Mouse (Mus musculus) heart, adult 11 months (tissue): ENCODE results near the gene Ttc23.

Source experiments
- DNase-seq: peaks from one replicate; pipeline ENCODE4 v3.0.0; 2022

Gene Ttc23

DNA sequence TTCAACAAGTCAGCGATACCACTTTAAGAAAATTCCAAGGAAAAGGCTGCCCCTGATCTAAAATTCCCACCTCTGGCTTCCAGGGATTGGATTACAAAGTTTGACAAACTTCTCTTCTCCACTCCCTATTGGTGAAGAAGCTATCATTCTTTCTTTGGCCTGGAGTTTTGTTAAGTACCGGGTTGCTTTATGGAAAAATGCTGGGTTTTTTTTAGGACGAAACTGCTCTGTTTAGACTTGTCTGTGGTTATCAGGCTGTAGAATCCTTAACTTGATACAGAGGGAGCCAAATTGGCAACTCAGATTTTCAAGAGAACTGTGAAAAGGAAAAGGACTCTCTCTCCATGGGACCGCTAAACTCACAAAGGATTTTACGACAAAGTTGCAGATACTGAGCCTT, at the start of gene Ttc23:
Gene Ttc23 (plus strand): TSS at position 134 of the 400 bp plus-strand sequence.
- peak; percentile 93 for DNase-seq

DNA sequence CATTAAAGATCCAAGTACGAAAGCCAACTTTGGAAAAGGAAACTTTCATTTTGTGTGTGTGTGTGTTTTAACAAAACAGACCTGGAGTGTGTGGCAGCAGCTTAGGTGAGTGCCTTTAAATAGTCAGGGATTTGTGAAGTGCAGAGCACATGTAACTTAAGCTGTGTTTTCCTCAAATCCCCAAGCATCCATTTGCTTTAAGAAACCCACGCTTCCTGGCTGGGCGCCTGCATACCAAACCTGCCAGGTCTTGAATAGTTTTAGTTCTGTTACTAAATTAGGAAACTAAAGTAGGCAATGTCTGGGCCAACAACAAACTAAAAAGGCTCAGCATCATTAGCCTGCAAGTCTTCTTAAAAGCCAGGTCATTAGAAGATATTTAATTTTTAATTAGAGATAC, 49.2 kb upstream of the Ttc23 start:
- DNase-seq = no peak

DNA sequence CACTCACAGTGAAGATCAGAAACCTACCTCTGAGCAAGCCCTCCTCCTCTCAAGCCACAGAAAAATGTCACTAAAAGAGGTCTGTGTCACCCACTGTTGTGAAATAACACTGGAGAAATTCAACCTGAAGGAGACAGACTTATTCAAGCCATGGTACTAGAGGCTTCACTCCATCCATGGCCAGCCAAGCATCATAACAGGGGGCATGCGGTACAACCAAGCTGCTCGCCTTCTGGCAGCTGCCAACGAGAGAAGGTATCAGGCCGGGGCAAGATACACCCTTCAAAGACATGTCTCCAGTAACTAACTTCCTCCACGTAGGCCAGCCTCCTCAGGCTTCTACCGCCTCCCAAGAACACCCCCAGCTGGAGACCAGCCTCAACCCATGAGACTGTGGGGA, 42.1 kb upstream of the Ttc23 start:
- no peak for DNase-seq

DNA sequence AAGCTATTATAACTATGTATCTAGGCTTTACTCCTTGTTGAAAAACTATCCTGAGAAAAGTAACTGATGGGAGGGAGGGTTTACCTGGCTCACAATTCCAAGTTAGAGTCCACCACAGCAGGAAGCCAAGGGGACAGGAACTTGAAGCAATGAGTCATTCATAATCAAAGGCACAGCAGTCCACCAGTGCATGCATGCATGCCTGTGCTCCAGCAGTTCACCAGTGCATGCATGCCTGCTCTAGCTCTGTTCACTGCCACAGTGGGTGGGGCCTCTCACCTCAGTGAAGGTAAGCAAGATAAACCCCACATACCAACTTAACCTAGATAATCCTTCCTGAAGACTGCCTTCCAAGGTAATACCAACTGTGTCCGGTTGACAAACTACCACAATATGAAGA, 41.0 kb upstream of the Ttc23 start:
- no peak for DNase-seq

DNA sequence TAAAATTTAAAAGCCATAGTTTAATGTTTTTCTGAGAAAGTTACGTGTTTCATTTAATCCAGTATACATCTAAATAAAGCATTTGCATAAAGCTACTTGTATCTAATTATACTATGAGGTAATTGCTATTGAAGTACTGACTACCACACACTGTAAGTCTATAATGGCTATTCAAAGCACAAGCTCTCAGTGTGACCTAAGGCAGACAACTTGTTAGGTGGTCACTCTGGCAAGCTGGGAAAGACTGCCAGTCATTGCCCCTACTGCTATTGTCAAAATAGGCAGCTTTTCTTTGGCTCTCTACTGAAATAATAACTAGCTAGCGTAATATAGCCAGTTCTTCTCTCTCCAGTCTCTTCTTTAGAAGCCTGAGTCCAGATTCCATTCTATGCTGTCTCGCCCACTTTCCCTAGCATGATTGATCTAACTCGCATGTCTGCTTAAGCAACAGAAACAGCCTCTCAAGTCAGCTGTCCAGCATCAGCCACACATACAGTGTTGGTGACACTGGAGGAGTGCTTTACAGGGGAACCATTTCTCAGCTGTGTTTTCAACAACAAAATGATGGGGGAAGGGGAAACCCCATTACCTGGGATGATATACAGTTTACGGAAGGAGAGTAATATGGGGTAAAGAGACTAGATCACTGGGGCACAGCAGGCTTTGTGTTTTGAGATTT, 39.4 kb upstream of the Ttc23 start:
- peak; percentile 48 for DNase-seq

DNA sequence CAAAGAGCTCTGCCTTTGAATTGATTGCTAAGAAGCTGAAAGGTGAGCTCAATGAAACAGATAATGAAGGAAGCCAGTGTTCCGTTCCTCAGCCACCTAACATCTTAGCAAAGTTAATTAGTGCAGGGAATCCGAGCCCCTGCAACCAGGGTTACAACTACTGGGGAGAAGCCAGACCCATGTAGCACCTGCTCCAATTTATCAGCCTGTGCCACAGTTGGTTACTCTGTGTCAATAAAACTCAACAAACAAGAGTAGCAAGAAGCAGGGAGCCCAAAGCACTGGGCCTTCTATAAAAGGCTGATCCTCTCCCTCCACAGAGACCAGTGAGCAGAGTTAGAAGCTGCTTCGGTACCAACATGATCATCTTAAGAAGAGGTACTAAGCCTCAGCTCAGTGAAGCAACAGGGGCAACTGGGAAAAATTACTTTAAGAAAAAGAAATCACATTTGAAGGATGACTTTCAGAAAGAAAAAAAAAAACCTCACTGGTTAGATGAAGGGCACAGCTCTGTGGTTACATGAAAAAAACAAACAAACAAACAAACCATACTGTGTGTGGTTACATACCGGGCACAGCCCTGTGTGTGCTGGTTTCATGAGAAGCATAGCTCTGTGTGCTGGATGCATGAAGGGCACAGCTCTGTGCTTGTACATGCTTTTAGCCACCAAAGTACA, 38.7 kb upstream of the Ttc23 start:
- peak; percentile 24 for DNase-seq

DNA sequence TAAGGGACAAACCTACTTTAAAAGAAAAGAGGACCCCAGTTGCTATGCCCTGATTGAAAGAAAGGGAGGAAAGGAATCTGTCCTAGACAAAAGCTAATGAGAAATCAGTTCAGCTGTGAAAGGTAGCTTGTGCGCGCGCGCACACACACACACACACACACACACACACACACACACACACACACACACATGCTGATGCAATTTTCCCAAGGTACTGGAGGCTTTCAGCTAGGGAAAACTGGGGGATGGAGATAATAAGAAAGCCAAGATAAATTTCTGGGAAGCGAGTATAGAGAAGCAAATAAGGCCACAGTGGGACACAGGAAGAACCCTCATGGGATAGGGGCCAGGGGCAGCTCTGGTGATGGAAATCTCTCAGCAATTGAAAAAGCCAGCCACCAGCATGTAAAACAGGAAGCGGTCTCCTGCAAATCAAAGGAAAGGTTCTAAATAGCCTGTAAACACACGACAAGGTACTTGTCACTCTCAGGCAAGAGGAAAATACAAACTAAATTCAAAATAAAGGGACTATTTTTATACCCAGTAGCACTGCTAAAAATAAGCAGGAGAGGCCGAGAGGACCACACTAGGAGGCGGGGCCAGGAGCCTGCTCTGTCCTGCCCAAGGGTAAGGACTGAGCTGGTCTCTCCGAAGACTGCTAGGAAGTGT, 33.3 kb upstream of the Ttc23 start:
- peak; percentile 97 for DNase-seq

DNA sequence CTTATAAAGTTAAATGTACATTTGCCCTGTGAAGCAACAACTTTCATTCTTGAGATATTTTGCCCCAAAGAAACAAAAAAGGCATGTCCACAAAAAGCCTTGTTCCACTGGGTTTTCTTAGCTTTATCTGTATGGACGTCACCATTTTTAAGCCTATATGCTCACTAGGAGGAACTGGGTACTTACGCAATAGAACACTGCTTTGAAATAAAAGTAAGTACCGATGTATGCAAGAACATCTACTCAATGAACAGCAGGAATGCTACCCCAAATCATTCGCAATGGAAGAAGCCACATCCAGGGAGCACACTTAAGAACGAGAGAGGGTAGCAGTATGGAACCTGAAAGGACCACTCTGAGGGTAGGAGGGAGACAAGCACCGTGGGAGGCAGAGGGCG, 32.7 kb upstream of the Ttc23 start:
- no peak for DNase-seq

DNA sequence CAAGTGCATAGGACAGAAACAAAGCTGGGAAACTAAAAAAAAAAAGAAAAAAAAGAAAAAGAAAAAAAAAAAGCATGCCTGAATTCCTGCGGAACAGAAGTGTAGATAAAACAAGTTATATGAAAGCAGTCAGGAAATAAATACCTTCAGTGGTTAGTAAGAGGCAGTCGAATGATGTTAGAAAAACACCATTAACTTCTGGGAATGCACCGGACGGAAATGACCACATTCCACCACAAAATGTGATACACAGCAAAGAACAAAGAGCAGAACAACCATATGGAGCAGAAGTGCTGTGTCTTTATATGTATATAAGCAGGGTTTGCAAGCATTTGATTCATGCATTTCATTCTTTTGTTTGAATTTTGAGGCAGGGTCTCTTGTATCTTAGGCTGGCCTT, 30.3 kb upstream of the Ttc23 start:
- no peak for DNase-seq

DNA sequence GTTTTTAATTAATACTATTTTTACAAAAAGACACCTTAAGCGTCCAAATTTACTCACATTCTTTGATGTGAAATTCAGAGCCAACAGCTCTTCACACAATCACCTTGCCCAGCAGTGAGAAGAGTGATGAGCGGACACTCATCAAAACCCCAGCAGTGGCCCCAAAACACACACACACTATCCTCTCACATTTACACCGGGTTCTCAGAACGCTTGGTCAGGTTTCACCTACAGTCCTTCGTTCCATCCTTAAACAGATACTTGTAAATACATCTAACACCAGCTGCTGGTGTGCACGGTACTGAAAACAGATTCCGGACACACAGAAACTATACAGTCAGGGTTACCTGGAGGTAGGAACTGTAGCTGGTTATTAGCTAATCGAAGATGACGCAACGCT, 29.6 kb upstream of the Ttc23 start:
- DNase-seq = peak; percentile 65

DNA sequence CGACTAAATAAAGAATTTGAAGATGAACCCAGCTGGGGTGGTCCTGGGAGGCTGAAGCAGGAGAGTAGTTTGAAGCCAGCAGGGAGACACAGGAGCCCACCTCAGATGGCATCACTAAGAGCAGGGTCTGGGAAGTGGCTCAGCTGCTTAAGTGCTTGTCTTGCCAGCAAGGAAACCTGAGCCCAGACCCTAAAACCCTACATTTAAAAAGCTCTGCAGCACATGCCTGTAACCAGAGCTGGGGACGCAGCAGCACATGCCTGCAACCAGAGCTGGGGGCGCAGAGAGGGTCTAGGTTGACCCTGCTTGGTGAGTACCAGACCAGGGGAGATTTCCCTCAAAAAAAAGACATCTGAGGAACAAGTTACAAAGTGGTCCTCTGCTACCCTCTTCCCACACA, 28.9 kb upstream of the Ttc23 start:
- peak; percentile 70 for DNase-seq

DNA sequence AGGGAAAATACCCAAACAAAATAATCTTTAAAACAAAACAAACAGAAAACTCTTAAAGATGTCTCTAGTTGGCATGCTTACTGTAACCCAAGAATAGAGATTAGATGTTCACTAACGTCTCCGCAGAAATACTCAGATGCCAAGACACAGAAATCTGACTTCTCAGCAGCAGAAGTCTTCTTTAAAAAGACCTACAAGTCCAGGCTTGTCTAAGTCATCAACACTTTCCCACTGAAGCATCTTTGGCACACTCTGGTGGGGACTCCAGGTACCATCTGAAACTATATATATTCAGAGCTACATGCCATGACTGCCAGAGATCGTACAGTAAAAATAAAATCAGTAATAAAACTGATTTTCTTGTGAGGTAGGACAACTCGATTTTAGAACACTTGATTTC, 27.4 kb upstream of the Ttc23 start:
- peak; percentile 86 for DNase-seq

DNA sequence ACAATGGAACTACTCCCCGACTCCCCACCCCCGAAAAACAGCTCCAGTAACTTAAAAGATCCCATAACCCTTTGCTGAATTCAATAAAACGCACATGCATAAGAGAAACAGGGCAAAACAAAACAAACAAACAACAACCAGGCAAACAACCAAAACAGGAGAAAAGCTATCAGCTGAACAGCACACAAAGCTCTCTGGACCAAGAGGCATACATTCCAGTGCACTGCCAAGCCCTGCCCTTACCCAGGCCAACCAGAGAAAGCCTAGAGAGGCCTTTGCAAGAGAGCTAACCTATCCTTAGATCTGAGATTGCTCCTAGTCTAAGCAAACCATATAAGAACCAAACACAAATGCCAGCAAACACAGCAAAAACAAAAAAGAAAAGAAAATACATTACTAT, 25.1 kb upstream of the Ttc23 start:
- peak; percentile 23 for DNase-seq

DNA sequence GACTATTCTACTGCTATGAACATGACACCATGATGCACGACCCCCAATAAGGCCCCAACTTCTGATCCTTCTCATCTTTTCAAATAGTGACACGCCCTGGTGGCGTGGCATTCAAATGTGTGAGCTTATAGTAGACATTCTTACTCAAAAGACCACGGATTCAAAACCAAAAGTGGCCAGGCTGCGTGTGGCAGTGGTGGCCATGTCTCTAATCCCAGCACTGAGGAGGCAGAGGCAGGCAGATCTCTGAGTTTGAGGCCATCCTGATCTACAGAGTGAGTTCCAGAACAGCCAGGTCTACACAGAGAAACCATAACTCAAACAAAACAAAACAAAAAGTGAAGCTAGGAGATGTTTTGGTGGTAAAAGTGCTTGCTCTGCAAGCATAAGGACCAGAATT, 20.5 kb upstream of the Ttc23 start:
- peak; percentile 78 for DNase-seq

DNA sequence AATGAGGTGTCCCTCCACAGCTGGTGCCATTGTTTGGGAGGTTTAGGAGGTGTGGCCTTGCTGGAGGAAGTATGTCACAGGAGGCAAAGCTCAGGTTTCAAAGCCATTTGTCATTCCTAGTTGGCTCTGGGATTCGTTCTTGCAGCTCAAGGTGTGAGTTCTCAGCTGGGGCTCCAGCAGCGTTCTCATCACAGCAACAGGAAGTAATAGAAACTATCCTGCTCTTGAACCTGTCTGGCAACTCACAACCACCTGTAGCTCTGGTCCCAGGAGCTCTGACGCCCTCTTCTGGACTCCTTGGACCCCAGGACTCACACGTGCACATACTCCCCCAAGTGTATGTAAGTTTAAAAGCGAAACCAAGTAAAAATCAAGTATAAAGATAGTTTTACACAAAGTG, 17.5 kb upstream of the Ttc23 start:
- DNase-seq = peak; percentile 87

DNA sequence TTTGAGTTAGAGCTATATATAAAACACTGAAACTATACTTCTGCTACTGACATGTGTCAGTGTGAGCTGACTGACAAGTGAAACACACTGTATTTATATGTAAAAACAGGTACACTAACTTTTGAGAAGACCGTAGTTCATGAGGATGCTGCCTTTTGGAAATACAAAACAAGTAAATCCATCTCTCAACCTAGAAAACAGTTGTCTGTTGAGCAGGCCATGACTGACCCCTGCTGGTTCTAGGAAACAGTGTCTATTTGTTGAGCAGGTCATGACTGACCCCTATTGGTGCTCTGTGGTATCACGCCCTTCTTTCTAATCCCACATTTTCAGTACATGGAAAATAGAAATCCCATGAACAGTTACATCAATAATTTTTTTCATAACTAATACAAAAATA, 16.4 kb upstream of the Ttc23 start:
- peak; percentile 92 for DNase-seq

DNA sequence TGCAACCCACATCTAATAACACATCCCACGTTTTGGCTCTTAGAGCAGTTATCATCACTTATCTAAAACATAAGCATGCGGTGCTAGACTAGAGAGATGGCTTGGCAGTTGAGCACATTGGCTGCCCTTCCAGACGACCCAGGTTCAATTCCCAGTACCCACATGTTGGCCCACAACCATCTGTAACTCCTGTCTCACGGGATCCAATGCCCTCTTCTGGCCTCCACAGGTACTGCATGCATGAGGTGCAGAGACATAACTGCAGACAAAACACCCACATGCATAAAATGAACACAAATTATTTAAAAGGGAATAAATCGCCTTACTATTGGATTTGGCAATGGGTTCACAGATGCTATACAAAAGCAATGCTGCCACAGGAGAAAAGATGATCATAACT, 14.8 kb upstream of the Ttc23 start:
- DNase-seq = peak; percentile 88

DNA sequence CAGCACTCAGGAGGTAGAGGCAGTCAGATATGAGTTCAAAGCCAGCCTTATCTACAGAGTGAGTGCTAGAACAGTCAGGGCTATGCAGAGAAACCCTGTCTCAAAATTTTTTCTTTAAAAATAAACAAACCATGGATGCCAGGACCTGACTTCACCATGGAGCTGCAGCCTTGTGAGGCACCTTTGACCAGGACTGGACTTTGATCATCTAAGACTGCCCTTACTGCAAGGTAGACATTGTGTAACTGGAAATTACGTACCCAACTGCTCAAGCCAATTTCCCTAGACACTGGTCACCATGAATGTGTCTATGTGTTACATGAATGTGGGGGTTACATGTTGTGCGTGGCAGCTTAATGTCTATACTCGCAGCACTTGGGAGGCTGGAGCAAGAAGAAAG, 13.0 kb upstream of the Ttc23 start:
- DNase-seq = peak; percentile 35

DNA sequence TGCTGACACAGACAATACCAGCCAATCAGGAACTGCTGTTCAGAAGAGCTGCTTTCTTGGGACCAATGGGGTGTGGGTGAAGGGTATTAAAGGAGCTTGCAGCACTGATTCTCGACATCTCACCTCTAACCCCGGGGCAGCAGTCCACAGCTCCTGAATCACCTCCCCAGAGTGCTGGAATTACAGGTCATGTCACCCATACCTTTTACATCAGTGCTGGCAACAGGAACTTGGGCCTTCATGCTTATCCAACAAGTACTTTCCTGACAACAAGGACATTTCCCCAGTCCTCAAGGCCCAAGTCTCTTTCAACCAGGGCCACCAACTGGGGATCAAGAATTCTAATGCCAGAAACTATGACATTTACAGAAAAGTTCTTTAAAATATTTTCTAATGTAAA, 11.0 kb upstream of the Ttc23 start:
- peak; percentile 67 for DNase-seq

DNA sequence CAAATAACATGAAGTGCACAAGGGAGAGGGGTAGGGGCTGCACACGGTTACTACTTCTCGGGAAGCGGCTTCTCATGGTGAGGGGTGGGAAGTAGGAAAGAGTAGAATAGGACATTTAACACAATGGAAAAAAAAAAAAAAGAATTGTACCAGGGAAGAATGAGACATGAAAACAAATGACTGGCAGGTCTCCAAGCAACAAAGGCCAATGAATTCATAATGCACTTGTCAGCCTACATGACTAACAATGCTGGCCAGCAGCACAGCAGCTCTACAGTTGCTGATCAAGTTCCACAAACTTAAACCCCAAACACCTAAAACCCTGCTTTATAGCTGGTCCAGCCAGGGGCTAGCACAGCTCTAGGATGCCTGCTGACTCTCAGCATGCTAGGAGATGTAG, 8.2 kb upstream of the Ttc23 start:
- peak; percentile 85 for DNase-seq

DNA sequence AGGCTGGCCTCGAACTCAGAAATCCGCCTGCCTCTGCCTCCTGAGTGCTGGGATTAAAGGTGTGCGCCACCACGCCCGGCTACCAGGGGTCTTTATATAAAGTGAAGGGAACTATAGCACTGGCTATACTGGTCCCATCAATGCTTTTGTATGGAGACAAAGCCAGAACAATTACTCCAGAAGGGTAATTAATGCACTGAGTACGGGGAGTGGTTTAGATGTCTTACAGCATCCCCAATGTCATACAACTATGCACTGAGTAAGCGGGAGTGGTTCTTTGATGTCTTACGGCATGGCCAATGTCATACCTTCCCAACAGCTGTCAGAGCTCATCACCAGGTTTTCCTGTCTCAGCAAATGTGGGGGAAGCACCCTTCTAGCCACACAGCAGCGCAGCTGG, 4.3 kb upstream of the Ttc23 start:
- no peak for DNase-seq

DNA sequence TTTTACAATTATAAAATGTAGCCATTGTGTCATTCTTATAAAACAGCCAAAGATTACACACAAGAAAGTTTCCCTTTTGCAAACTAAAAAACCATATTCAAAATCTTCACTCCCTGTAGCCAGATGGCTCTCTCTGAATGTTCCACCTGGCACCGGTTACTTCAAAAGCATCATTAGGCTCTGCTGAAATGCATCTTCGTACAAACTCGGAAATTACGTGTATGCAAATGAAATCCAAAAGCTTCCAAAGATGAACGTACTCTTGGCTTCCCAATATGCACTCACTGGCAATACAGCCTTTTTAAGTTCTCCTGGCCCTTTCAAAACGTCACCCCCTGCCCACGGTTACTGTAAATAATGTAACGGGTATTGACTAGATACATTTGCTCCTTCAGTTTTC, 2.9 kb upstream of the Ttc23 start:
- no peak for DNase-seq

DNA sequence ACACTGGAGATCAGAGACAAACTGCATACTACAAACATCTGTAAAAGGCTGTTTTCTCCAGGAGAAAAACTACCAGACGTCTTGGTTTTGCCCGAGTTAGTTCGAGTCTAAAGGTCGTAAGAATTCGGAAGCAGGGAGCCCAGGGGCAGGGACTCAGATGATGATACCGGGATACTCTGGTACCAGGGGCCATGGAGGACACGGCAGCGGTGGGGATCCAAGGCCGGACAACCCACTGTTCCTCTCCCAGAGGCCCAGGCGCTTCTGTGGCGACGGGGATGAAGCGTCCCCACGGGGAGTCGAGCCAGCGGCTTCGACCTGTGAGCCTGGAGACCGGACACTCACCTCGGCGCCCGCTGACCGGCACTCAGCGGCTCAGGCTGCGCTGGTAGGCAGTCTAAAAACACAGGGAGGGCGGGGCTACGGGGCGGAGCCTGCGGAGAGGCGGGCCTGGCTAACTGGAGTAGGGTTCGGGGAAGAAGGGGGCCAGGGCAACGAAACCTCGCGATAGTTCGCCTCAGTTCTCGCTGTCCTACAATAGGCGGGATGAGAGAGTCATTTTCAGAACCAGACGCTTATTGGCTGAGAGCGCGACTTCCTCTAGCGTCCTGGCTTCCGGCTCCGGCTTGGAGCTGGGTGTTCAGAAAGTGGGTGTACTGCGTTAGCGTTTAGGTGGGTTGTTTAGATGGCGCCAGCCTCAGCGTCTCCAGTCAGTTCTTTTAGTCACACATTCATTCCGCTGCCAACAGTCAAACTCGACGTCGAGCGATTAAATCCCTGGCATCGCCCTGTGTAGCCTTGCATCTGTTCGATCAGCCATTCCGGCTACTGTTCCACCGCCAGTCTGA, 2.2 kb upstream of the Ttc23 start, which contains the start of gene Lrrc28:
Gene Lrrc28 (minus strand): TSS at position 436 of the 848 bp plus-strand sequence.
- peak; percentile 100 for DNase-seq
